Mouse (Mus musculus): ENCODE data around the gene Ralgapa2. TPM values are rescaled to one million over a fixed set of nuclear protein-coding genes. Genes with fewer than 3 reads are reported as not detected.

The Ralgapa2 gene
- total RNA-seq, 4 experiments from 2014 or later: 38.6 to 45.9 (median 41.2) TPM

DNA sequence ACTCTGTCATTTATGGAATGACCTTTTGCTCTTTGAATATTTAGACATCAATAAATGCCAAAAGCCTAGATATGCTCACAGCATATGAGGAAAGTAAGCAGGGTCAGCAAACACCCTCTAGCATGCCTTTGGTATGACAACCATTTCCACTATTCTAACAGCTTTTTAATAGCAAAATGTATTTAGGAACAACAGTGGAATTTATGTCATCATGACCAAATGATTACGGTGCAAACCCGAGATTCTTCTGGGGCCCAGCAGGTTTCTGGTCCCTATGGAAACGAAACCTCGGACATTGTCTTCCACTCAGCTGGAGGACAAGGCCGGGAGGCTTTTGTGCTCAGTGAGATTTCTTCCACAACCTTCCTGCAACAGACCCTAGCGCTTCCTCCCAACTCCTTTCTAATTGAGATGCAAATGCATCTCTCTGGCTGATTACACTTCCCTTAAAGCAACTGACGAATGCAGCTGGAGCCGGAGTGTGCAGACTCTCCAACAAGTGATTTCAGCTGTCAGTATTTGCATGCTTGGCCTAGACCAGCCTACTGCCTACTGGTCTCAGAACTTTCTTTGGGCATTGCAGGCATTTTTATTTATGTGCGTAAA lies 209.9 kb downstream of the Ralgapa2 start:
- DNase-seq (ENCODE audit: low spot score): no peak

GRCm38 (mm10) chr2:146300500-146301020 lies 211.6 kb downstream of the Ralgapa2 start:
- no peak for DNase-seq (ENCODE audit: low spot score)

GRCm38 (mm10) chr2:146299841-146300460 lies 212.2 kb downstream of the Ralgapa2 start:
- no peak for DNase-seq (ENCODE audit: low spot score)

DNA sequence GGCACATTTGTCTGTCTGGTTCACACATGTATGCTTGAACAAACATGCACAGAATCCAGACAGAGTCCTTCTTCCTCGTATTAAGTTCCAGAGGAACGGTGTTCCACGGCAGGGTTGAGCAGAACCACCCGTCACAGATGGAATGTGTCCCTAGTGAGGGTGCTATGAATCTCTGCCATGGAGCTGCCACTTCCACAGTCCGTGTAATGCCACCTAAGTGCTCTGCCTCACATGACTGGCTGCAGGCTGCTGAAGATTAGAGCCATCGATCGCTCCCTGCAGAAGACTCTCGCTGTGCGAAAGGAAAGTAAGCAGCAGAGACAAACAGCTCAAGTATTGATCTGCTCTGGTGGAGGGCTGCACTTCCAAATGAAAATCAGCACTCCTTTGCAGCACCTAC lies 218.6 kb downstream of the Ralgapa2 start:
- no peak for DNase-seq (ENCODE audit: low spot score)

DNA sequence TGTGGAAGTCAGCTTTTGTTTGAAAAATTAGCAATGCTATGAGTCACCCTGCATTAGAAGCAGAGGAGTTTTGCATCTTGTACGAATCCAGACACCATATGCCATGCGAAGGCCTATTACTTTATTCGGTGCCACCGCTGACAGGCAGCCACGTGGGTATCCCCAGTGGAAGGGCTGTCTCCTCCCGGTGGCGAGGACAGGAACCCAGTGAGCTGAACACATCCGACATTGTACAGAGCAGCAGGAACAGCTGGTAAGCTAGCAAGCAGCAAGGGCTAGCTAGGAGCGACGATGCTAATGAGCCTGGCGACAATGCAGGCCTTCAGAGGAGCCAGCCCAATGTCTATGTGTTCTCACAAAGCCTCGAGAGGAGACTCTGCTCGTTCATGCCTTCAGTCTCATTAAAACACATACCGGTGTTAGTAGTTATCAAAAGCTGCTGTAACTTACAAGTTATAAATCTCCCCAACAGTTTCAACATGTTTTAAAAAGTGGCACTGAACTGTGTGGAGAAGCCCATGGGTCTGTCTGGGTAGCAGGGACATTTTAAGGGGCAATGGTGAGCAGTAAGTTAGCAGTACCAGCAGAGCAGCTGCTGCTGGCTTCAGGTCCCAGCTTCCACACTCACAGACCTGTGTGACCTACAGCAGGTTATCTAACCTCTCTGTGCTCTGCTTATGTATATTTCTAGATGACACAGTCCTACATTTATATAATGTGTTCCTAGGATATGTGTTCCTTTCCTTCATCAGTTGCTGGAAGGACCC lies 221.1 kb downstream of the Ralgapa2 start:
- DNase-seq (ENCODE audit: low spot score): no peak

GRCm38 (mm10) chr2:146290366-146290765 lies 221.8 kb downstream of the Ralgapa2 start:
- DNase-seq (ENCODE audit: low spot score): no peak

GRCm38 (mm10) chr2:146289394-146289793 lies 222.8 kb downstream of the Ralgapa2 start:
- DNase-seq (ENCODE audit: low spot score): no peak

DNA sequence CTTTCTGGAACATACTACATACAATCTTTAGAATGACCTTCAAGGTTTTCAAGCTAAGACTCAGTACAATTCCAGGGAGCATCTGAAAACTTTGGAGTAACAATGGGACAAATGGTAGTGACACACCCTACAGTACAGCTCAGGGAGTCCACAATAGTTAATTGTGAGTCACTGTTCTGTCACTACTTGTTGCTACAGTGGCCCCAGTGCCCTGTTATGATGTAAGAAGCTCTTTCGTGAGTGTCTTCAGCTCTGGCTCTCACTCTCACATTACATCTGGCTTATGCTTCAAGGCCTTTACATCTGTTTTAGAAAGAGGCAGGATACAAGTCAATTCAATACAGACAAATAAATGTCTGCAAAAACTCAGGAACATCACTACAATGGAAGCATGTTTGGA lies 223.8 kb downstream of the Ralgapa2 start:
- no peak for DNase-seq (ENCODE audit: low spot score)

DNA sequence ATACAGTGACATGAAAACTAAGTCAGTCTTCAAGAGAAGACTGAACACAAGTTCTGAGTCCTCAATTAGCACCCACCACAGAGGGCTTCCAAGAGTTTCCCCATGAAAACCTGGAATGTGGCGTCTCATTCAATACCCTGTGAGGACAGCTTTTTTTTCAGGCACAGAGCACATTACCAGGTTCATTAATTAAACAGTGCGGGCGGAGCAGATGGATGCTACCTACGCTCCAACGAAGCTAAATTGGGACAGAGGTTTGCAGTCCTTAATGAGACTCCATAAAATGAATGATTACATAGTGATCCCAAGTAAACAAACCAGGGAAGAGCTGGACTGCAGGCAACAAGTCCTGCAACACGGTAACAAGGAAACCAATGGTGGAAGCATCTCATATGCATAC lies 224.6 kb downstream of the Ralgapa2 start:
- no peak for DNase-seq (ENCODE audit: low spot score)

DNA sequence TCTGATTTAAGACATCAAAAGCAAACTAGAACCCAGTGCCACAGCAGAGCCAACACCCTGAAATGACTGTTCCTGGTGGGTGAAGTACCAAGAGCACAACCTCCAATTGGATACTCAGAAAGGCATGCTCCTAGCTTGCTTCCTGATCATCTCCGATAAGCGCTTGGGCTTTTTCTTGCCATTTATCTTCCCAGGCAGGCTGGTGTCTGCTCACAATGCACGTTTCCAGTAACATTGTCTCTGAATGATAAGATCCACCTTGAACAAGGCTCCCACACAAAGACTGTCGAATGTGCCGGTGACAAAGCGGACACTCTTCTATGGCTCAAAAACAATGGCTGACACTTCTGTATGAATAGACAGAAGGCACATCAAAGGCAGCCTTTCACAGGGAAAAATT lies 230.8 kb downstream of the Ralgapa2 start:
- DNase-seq (ENCODE audit: low spot score): no peak

DNA sequence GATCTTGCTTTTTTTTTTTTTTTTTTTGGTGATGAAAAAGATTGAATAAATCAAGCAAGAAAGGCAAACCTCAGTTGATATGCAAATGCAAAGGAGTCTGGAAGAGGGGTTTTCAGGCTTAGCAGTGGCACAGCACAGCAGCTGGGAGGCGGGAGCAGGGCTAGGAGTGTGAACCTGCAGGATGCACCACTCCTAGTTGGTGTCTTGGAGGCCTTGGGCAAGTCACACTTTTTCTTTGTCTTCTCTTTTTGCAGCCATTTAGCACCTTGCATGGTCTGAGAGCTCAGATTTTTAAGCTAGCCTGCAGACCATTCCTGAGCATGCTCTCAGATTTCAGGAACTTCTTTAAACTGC lies 231.2 kb downstream of the Ralgapa2 start:
- no peak for DNase-seq (ENCODE audit: low spot score)

DNA sequence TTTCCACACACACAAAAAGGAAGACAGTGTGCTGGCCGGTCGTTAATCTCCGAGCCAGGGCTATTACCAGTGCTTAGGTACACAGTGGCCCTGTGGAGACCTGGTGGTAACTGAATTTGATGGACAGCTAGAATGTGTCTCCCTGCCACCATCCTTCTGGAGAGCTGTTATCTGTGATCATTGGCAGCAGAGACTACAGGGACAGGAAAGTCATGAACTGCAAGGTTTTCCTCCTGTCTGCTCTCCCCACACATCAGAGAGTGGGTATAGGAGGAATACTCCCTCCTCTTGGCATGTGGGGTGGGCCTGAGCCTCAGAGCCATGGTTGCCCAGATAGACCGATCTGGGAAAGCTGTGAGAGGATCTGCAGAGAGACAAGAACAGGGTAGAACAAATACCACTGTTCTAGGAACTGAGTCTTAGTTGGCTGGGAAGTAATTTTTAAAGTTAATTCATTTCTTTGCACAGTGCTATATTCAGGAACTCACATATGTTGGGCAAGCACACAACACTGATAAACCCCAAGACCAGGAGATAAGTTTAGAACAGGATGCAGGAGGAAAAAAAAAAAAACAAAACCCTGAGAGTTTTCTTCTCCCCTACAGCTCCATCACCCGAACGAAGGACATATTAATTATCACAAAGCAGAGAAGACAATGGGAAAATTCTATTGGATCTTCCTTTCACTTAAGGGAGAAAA lies 231.8 kb downstream of the Ralgapa2 start:
- DNase-seq (ENCODE audit: low spot score): no peak

- DNase-seq (ENCODE audit: low spot score): no peak
These were observed 232.5 kb downstream of the Ralgapa2 start for GRCm38 (mm10) chr2:146279430-146280220.

GRCm38 (mm10) chr2:146278381-146278780 lies 233.8 kb downstream of the Ralgapa2 start:
- DNase-seq (ENCODE audit: low spot score): peak; percentile 31

DNA sequence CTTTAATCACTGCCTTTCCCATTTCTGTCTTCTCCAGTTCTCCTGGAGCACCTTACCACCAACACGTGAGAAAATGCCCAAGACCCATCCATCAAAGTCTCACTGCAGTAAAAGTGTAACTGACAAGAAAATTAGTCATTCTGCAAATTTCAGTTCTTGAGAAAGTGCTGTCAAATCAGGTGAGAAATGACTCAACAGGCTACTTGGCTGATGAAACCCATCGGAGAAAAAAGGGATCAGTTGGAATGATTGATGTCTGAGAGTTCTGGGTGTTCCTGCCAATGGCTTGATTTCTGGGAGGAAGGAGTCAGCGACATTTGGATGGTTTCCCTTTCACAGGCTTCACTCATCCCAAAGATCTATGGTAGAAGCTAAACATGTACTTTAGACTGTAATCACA lies 245.6 kb downstream of the Ralgapa2 start:
- DNase-seq (ENCODE audit: low spot score): no peak

- DNase-seq (ENCODE audit: low spot score): peak; percentile 32
These were observed 247.1 kb downstream of the Ralgapa2 start for GRCm38 (mm10) chr2:146265045-146265444.

DNA sequence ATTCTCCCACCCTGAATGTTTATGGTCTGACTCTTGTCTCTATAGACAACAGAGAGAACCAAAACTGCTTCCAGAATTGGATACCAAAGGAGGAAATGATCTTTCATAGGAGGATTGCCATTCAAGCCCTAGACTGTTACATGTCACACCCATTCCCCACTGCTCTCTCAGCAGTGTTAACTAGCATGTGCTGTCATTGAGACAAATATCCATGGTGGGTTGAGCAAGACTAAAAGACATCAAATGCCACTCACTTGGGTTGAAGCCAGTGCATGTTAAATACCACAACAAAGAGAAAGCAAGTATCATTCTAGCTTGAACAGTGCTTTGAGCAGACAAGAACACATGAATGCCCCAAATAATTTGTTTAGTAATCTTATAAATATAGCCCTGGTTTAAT lies 249.2 kb downstream of the Ralgapa2 start:
- no peak for DNase-seq (ENCODE audit: low spot score)

- no peak for DNase-seq (ENCODE audit: low spot score)
These were observed 249.9 kb downstream of the Ralgapa2 start for GRCm38 (mm10) chr2:146262215-146262614.

- DNase-seq (ENCODE audit: low spot score): no peak
These were observed 251.0 kb downstream of the Ralgapa2 start for GRCm38 (mm10) chr2:146261146-146261545.

DNA sequence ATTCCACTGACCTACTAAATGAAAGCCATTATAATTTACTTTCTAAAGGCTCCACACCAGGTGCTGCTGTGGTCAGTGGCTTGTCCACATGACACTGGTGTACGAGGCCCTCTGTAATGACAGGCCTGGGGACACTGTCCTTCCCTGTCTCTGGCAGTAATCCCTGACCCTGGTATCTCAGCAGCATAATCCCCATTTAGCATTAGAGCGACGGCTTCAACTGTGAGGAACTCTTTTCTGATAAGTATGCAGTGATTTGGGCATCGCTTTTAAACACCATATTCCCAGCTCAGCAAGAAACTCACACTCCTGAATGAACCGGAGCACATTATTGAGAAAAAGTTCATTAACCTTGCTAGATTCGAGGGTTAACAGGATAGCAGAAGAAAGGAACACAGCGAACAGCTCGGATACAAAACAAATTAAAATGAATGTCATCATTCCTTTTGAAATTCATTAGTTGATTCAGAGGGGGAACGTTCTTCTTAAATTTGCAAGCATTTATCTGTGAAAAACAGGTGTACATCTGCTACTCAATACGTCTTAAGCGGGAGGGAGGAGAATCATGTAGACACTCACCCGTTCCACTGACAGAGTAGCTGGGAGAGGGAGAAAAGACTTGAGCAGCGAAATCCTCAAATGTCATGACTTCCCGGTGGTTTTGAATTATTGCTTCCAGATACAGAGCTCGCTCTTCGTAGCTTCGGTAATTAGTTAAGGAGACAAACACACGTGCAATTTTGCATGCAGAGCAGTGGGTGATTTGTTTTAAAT lies 252.2 kb downstream of the Ralgapa2 start:
- no peak for DNase-seq (ENCODE audit: low spot score)
